Mouse (Mus musculus): ENCODE measurements around the gene Mboat7.

The Mboat7 gene

GRCm38 (mm10) chr7:3645488-3646025, 47.8 kb downstream of the Mboat7 start:
- in situ Hi-C loops (cut with MboI, MseI), result no loop called here

GRCm38 (mm10) chr7:3644672-3645487, 48.4 kb downstream of the Mboat7 start, which contains the start of gene Cnot3:
Gene Cnot3 (plus strand): TSS chr7:3645268.
- in situ Hi-C loops (cut with MboI, MseI), result no loop called here

- in situ Hi-C loops (cut with MboI, MseI), result no loop called here
Measured at GRCm38 (mm10) chr7:3644348-3644671, 49.0 kb downstream of the Mboat7 start.

GRCm38 (mm10) chr7:3643843-3644242, 49.5 kb downstream of the Mboat7 start:
- in situ Hi-C loops (cut with MboI, MseI), result no loop called here

- in situ Hi-C loops (cut with MboI, MseI), result no loop called here
Measured at GRCm38 (mm10) chr7:3643412-3643811, 49.9 kb downstream of the Mboat7 start.

GRCm38 (mm10) chr7:3630478-3630815, 62.9 kb downstream of the Mboat7 start:
- in situ Hi-C loops (cut with MboI, MseI), result no loop called here

GRCm38 (mm10) chr7:3629543-3630477, 63.5 kb downstream of the Mboat7 start, which contains the start of the genes Tfpt and Prpf31:
Gene Tfpt (minus strand): TSS chr7:3629929.
Gene Prpf31 (plus strand): TSS chr7:3629985.
- in situ Hi-C loops (cut with MboI, MseI), result loop anchor here (5.0 to 10.0 kb wide), 2 partner anchors 515 to 1157 kb away; partner anchors contain the start of gene Tmem238 (in 1 of the 2)

- in situ Hi-C loops (cut with MboI, MseI), result loop anchor here (5.0 to 10.0 kb wide), 2 partner anchors 516 to 1158 kb away; partner anchors contain the start of gene Tmem238 (in 1 of the 2)
Measured at GRCm38 (mm10) chr7:3629030-3629429, 64.3 kb downstream of the Mboat7 start.
